Mouse (Mus musculus) forelimb bud, embryonic 11.5 days (tissue): Measurements from ENCODE around the gene Wdr34.

Source experiments
- DNase-seq: peaks from one replicate; pipeline ENCODE4 v3.0.0-alpha.2; 2012; ENCODE audit warnings: low read depth, low spot score

Wdr34 gene

GRCm38 (mm10) chr2:30032244-30032846 lies 16.3 kb downstream of the Wdr34 start:
- no peak for DNase-seq

DNA sequence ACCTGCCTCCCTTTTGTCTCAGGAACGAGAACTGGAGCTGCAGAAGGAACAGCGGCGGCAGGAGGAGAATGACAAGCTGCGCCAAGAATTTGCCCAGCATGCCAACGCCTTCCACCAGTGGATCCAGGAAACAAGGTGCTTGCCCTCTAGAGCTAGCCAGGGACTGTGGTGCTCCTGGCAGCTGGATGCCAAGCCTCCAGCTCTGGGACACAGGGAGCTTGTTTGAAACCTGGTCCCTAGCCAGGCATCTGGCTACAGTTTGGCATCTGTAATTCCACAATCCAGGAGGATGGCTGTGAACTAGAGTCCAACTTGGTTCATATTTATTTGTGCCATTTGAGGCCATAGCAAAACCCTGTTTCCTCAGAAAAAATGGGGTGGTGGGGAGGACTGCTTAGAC lies 21.7 kb downstream of the Wdr34 start:
- no peak for DNase-seq

GRCm38 (mm10) chr2:30025454-30025853 lies 23.2 kb downstream of the Wdr34 start:
- DNase-seq: no peak

DNA sequence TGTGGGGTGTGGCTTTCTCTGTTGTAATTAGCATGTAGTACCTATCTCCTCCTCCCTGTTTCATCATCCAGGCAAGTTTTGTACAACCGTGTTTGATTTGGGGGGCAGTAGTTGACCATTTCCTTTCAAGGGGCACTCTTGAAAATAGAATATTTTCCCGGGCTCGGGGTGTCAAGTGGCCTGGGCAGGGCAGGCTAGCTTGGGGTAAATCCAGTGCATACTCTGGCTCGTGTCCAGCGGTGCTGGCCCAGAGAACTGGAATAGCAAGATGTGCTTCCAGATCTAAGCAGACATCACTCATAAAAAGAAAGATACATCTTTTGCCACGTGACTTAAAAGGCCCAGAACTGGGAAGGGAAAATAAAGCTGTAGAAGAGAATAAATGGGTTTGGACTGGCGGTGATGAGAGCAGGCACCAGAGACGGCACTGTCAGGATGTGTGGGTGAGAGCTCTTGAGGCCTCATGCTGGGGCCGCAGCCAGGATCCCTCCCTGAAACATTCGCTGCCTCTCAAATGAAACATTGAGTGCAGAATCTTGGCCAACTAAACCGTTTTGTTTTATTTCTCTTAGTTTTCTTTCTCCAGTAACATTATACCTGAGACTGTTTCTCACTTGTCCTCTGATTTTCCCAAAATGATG lies 34.2 kb downstream of the Wdr34 start:
- DNase-seq: no peak

DNA sequence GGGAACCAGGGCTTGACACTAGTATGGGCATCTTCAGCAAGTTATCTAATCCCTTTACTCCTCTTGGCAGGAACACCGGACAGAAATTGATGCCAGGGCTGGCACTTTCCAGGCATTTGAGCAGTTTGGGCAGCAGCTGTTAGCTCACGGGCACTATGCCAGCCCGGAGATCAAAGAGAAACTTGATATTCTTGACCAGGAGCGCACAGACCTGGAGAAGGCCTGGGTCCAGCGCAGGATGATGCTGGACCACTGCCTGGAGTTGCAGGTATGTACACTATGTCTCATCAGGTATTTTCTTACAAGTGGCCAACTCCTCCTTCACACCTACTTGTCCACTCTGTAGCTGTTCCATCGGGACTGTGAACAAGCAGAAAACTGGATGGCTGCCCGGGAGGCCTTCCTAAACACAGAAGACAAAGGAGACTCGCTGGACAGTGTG lies 37.8 kb downstream of the Wdr34 start:
- DNase-seq: no peak

DNA sequence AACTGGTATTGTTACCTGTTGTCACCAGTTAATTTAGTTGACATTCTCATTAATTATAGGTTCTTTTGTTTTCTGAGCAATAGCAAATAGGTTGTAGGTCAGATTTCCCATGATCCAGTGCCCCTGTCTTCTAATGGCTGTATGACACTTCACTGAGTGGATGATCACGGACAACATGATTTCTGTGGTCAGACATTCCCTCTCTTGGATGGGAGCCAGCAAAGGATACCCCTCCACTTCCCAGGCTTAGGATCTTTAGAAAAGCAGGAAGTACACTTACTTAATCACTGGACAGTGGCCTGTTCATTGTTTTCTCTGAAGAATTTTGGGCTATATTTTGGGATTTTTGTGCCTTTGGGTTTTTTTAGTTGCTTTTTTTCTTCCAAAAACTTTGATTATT lies 39.6 kb downstream of the Wdr34 start:
- DNase-seq: no peak

DNA sequence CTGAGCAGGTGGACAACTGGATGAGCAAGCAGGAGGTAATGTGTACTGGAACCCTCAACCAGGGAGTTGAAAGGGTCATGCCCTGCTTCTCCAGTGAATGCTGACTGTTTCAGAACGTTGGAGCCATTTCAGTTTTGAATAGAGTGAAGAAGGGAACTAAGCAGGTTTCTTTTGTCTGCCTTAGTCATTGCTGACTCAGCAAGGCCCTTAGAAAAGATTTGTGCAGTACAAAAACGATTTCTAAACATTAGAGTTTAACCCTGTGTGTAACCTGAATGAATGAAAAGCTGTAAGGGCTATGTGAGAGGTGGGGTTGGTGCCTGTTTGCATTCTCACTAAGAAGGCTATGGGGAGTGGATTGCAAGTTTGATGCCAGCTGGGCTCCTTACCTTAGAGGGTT lies 56.7 kb downstream of the Wdr34 start:
- no peak for DNase-seq
